Mouse (Mus musculus) midbrain, postnatal 0 days (tissue): Measurements from ENCODE around the gene Spata31d1a. TPM values are rescaled to one million over a fixed set of nuclear protein-coding genes. Genes with fewer than 3 reads are reported as not detected.

Source experiments
- ATAC-seq: fragments of 200-750 bp; cut with Nextera tagmentation; 2 replicates; pipeline ENCODE4 v1.8.0; 2017; ENCODE audit warnings: moderate number of reproducible peaks, mild to moderate bottlenecking, moderate TSS enrichment, moderate library complexity; ENCODE audit not compliant: low FRiP score
- DNase-seq: peaks from one replicate; pipeline ENCODE4 v3.0.0-alpha.2; 2015; ENCODE audit warnings: low spot score
- H3K27ac ChIP-seq: fragments of 300-500 bp; sonication (generic); 2 replicates; pipeline ENCODE4 v1.5.1; 2014; ENCODE audit warnings: low read depth, mild to moderate bottlenecking, low read length, mixed read lengths
- H3K27me3 ChIP-seq: fragments of 300-500 bp; sonication (generic); 2 replicates; pipeline ENCODE4 v1.6.1; 2014; ENCODE audit warnings: low read length, control low read depth, mixed read lengths; ENCODE audit not compliant: insufficient read depth
- H3K36me3 ChIP-seq: fragments of 300-500 bp; sonication (generic); 2 replicates; pipeline ENCODE4 v1.6.1; 2014; ENCODE audit warnings: low read length, control low read depth, mixed read lengths; ENCODE audit not compliant: insufficient read depth
- H3K4me1 ChIP-seq: fragments of 300-500 bp; sonication (generic); 2 replicates; pipeline ENCODE4 v1.6.1; 2014; ENCODE audit warnings: mild to moderate bottlenecking, control low read depth, antibody characterized with exemption, low read length, mixed read lengths; ENCODE audit not compliant: insufficient read depth
- H3K4me2 ChIP-seq: fragments of 300-500 bp; sonication (generic); 2 replicates; pipeline ENCODE4 v1.6.1; 2014; ENCODE audit warnings: low read depth, mild to moderate bottlenecking, low read length, mixed read lengths; ENCODE audit not compliant: poor library complexity, severe bottlenecking
- H3K4me3 ChIP-seq: fragments of 300-500 bp; sonication (generic); 2 replicates; pipeline ENCODE4 v1.5.1; 2014; ENCODE audit warnings: low read depth, mild to moderate bottlenecking, low read length, moderate library complexity
- H3K9ac ChIP-seq: fragments of 300-500 bp; sonication (generic); replicated peaks from 2 replicates; pipeline ENCODE4 v1.6.1; 2014; ENCODE audit warnings: mild to moderate bottlenecking, low read length, moderate library complexity, mixed read lengths; ENCODE audit not compliant: poor library complexity, severe bottlenecking
- H3K9me3 ChIP-seq: fragments of 300-500 bp; sonication (generic); 2 replicates; pipeline ENCODE4 v1.6.1; 2016; ENCODE audit warnings: low read length, control low read depth
- CTCF ChIP-seq: IDR thresholded peaks from 2 replicates; pipeline ENCODE4 v1.5.1; 2016; ENCODE audit warnings: antibody characterized with exemption, mild to moderate bottlenecking
- WGBS: fragments of 180-500 bp; shearing (Covaris S2); extraction: QIAGEN DNeasy Blood & Tissue Kit; methylation state at CpG from one replicate; pipeline ENCODE4 v1.1.7; 2014; 5-methylcytosine and 5-hydroxymethylcytosine counted together
- polyA plus RNA-seq: library from polyadenylated mRNA; unstranded; fragments of >200 nt; fragmentation: Nextera tagmentation; extraction: Ambion mirVana; gene quantifications from 2 replicates; pipeline ENCODE4 v1.2.1, GENCODE M21; 2015
- total RNA-seq: library from RNA; depleted of rRNA; stranded (reverse); fragments of >200 nt; gene quantifications from 2 replicates; pipeline ENCODE4 v1.2.3, GENCODE M21; 2014

Gene Spata31d1a
- total and polyA plus RNA-seq, 2 experiments from 2014 or later, result not detected

GRCm38 (mm10) chr13:59669946-59670345 is 40.2 kb downstream of the Spata31d1a start:
- Histone ChIP-seq H3K27ac (no peak overlapping the region), H3K4me1 (no peaks in the 10 kb centered on the region), H3K27me3 (no peaks in the 10 kb centered on the region), H3K9me3 (no peaks in the 10 kb centered on the region), H3K4me3 (no peak overlapping the region), H3K4me2 (no peak overlapping the region), H3K9ac (no peak overlapping the region), H3K36me3 (no peaks in the 10 kb centered on the region)
- WGBS, result 86% methylated on average over 10 of the region's 10 CpGs
- ATAC-seq (no peak), DNase-seq (no peak)
- TF ChIP-seq CTCF, result no peak

DNA sequence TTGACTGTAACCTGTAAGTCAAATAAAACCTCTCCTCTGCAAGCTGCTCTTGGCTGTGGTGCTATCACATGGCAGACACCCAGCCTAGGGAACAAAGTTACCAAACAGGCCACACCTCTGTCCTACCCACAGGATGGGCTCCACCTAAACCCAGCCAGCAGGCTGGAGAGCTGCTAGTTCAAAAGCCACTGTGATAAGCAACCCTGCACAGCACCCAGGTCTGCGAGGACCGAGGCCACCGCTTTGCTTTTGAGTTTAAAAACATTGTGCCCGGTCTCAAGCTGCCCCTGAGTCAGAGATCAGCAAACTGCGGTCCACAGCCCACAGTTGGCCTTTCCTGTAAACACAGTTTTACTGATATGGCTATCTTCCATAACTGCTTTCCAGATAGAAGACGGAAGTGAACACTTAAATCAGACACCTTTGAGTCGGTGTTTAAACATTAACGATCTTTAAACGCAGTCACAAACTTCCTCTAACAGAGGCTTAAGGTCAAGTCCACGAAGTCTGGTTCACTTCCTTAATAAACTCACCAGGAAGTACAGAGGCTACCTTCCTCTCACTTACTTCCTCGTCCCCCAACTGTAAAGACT is 41.5 kb downstream of the Spata31d1a start:
- Histone ChIP-seq H3K27me3 (no peaks in the 10 kb centered on the region), H3K27ac (no peak overlapping the region), H3K36me3 (no peaks in the 10 kb centered on the region), H3K9ac (no peak overlapping the region), H3K4me1 (no peaks in the 10 kb centered on the region), H3K4me3 (no peak overlapping the region), H3K9me3 (no peaks in the 10 kb centered on the region), H3K4me2 (no peak overlapping the region)
- no peak for TF ChIP-seq CTCF
- DNase-seq (no peak), ATAC-seq (no peak)
- WGBS, result 83% methylated on average over 11 of the region's 11 CpGs

DNA sequence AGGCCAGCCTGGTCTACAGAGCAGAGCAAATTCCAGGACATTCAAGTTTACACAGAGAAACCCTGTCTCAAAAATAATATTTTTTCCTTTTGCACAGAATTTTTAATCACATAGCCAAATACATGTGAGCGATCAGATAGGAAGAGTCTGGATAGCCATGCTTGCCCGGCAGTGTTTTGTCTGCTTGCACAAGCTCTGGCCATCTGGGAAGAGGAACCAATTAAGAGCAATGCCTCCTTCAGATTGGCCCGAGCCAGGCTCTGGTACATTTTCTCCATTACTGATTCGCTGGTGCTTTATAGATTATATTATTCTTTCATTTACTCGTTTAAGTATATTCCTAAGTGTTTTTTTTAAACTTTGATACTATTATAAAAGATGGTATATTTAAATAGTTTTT is 42.4 kb downstream of the Spata31d1a start:
- no peak for ATAC-seq
- DNase-seq, result no peak
- no peak overlapping the region for H3K27ac ChIP-seq
- H3K4me2 ChIP-seq, result no peak overlapping the region
- no peak for TF ChIP-seq CTCF
- H3K36me3 ChIP-seq, result no peaks in the 10 kb centered on the region
- H3K4me3 ChIP-seq, result no peak overlapping the region
- H3K9ac ChIP-seq, result no peak overlapping the region
- H3K9me3 ChIP-seq, result no peaks in the 10 kb centered on the region
- whole genome bisulfite sequencing, result 84% methylated on average over 5 of the region's 5 CpGs
- no peaks in the 10 kb centered on the region for H3K27me3 ChIP-seq
- H3K4me1 ChIP-seq, result no peaks in the 10 kb centered on the region

DNA sequence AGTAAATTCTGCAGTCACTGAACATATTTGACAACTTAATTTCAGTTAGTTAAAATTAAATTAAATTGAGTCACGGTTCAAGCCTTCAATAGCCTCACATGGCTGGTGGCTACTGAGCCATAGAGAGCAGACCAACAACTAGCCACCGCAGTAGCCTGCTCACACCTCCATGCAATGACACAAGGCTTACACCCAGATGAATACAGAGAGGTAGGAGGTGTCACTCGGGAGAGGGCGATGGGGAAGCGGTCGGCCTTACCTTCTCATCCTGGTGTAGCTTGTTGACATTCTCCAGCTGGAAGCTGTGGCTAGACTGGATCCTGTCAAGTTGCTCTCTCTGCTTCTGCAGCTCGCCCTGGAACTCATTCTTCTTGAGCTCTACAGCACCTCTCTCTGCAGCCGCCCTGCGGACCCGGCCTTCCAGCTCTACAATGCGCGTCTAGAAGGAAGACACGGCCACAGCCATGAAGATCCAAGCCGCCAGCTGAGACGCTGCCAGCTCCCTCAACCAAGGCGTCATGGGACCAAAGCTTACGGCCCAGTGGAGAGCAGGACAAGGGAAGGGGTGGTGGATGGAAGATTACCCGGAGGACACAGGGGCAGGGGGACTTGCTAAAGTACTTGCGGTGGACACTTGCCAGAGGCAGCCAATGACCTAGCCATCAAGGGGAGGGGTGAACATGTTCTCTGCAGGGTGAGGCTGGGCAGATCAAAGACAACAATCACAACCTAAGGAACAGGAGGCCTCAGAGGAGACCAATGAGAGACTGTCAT is 46.0 kb downstream of the Spata31d1a start:
- 93% methylated on average over 19 of the region's 19 CpGs for WGBS
- DNase-seq (no peak), ATAC-seq (no peak)
- Histone ChIP-seq H3K9me3 (no peaks in the 10 kb centered on the region), H3K4me2 (no peak overlapping the region), H3K9ac (no peak overlapping the region), H3K4me3 (no peak overlapping the region), H3K27ac (no peak overlapping the region), H3K4me1 (no peaks in the 10 kb centered on the region), H3K36me3 (no peaks in the 10 kb centered on the region), H3K27me3 (no peaks in the 10 kb centered on the region)
- no peak for TF ChIP-seq CTCF

DNA sequence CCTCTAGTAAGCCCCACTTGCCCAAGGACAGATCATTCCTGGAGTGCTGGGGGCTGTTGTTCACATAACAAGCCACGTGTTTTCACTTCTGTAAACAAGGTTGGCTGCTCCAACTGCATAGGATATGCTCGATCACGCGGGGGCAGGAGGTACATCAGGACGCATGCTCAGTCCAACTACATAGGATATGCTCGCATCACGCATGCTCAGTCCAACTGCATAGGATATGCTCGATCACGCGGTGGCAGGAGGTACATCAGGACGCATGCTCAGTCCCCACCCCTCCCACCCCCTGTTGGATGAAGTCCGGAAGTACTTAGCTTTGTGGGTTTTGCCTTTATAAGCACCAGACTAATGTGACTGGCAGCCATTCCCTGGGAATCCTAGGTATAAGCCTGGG is 48.2 kb downstream of the Spata31d1a start:
- WGBS, result 96% methylated on average over 12 of the region's 12 CpGs
- Histone ChIP-seq H3K36me3 (no peaks in the 10 kb centered on the region), H3K9ac (no peak overlapping the region)

DNA sequence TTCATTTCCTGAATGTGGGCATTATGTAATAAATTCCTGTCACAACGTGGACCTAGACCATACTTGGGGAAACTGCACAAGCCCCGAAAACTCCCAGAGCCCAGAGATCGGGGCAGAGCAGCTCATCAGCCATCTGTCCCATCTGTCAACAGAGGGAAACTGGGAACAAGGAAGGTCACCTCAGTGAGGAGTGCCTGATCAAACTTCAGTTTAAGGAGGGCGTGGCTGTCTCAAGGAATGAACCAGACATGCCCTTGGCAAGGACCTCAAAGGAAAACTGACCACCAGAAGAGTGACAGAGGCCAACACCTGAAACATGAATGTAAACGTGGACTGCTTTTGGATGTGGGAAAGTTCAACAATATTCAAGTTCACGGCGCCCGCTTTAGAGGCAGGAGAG is 48.7 kb downstream of the Spata31d1a start:
- H3K4me2 ChIP-seq, result no peak overlapping the region
- no peaks in the 10 kb centered on the region for H3K9me3 ChIP-seq
- H3K9ac ChIP-seq, result no peak overlapping the region
- 94% methylated on average over 8 of the region's 8 CpGs for WGBS
- ATAC-seq (no peak), DNase-seq (no peak)
- H3K27me3 ChIP-seq, result no peaks in the 10 kb centered on the region
- TF ChIP-seq CTCF, result no peak
- no peak overlapping the region for H3K4me3 ChIP-seq
- H3K27ac ChIP-seq, result no peak overlapping the region
- H3K36me3 ChIP-seq, result no peaks in the 10 kb centered on the region
- no peaks in the 10 kb centered on the region for H3K4me1 ChIP-seq

More for the DNA sequence above, 48.2 kb downstream of the Spata31d1a start:
- no peak for TF ChIP-seq CTCF
- ATAC-seq (no peak), DNase-seq (no peak)
- H3K27me3 ChIP-seq, result no peaks in the 10 kb centered on the region
- H3K9me3 ChIP-seq, result no peaks in the 10 kb centered on the region
- H3K4me3 ChIP-seq, result no peak overlapping the region
- H3K4me2 ChIP-seq, result no peak overlapping the region
- H3K27ac ChIP-seq, result no peak overlapping the region
- no peaks in the 10 kb centered on the region for H3K4me1 ChIP-seq
